Mouse (Mus musculus) cerebral cortex, adult 2 months (tissue): ENCODE results near the gene Mr1.

ENCODE experiments used
- WGBS: fragments of 180-500 bp; shearing (Covaris S2); methylation state at CpG from one replicate; pipeline ENCODE4 v1.1.7; 2018; 5-methylcytosine and 5-hydroxymethylcytosine counted together

The Mr1 gene

DNA sequence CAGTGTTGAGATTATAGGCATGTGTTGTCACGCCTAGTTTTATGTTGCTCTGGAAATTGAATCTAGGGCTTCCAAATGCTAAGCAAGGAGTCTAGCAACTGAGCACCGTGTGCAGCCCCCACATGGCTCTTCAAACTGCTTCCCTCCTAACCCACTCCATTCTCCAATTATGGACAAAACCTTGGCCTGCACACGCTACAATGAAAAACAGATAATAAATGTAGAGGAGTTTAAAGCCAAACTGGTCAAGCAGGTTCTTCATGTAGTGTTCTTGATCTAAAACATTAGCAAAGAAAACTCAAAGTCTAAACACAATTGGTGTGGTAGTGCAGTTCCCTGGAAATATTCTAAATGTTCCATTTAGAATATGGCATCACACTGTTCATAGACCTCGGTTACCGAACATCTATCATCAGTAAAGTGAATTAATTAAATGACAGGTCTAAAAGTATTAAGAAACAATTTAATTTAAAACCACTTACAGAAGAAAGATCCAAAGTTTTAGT is 19.1 kb downstream of the Mr1 start:
- WGBS, result 78% methylated on average over 5 of the region's 5 CpGs

DNA sequence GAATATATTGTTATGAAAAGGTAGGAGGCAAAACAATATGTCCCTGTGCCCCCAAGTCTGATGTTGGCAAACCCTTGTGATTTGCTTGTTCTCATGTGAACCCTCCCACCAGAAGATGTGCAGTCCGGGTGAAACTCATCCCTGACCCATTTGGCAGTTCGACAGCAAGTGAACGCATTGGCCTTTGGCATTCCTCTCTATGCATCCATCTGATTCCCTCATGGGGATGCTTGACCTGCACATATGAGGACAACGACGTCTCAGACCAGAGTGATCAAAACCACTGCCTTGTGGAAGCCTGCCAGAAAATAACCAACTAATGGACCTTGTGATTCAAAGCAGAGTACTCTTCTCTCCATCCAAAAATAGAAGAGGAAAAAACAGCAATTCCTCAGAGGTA is 19.9 kb downstream of the Mr1 start:
- WGBS, result 74% methylated on average over 5 of the region's 5 CpGs

DNA sequence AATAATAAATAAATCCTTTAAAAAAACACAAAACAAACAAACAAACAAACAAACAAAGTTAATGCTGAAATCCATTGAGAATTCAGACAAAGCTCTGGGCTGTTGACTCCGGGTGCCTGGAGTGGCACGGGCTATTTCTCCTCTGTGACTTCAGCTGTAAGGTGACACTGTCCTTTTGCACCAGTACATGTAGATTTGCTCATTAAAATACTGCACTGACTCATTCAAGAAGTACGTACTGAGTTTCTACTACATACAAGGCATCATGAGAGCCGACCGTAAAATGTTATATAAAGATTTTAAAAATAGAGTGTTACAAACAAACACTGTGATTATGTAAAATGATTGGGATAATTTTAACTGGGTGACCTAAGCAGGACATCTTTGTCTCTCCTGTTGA is 22.2 kb downstream of the Mr1 start:
- WGBS, result 72% methylated on average over 5 of the region's 5 CpGs

DNA sequence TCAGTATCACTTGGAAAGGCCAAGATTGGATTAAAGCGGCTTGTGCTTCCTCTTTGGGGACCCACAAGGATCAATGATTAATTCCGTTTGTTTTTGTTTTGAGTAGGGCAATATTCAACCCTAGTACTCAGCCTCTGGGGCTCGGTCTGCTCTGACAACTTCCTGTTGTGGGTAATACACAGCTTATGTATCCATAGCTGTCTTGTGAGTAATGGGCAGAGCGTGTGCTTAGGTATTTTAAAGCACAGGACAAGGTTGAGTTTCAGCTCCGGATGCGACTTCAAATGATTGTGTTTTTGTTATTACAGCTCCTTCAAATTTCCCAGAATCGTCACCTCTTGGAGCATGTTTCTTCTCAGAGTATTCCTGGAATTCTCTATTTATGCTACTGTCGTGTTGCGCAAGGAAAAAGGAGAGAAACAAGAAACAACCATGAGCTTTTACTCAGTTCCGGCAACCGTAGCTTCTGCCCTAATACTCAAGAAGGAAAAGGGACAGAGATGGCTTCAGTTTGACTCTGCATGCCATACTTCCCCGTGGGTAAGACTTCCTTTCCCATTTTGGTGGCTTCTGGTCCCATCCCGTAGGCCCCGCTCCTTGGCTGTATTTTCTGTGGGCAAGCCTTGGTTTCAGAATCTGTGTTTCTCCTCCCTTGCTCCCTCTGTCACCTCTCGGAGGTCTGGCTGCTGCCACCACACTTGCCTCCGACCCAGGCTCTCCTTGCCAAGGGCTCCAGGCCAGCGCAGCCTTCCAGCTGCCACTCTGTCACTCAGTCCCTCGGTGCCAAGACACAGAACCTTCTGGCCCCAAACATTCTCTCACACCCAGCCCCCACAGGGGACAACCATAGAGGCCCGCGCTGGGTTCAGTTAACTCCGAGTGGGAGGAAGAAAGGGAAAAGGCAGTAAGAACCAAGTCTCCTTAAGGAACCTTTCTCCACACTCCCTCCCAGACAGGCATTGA is 24.4 kb downstream of the Mr1 start:
- WGBS, result 65% methylated on average over 21 of the region's 21 CpGs

DNA sequence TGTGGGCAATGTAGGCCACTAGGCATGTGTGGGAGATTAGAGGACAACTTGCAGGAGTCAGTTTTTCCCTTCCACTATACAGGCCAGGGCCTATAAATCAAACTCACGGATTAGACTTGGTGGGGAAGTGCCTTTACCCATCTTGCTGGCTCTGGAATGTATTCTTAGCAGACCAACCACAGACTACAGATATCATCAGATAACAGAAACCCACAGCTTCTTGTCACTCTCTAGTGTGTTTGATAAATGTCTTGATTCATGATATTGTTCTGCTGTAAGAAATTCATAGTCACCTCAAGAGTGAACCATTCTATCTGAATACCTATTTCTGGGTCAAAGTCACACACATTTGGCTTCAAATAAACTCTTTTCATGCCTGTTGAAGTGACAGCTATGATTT is 26.9 kb downstream of the Mr1 start:
- 100% methylated on average over 1 of the region's 1 CpGs for WGBS

DNA sequence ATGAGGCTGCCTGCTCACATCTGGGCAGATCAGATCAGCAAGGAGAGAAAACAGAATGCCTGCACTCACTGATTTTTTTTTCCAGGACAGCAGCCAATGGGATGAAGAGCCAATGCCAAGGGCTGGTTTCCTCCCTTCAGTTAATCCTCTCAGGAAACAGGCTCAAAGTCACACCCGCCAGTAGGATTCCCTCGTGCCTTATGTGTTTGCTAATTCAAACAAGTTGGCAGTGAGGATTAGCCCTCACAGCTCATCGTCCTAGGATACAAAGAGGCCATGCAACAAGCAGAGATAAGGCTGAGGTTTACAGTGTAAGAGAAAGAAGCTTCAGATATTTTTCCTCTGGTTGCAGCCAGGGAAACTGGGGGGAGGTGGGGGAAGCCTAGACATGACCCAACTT is 32.7 kb downstream of the Mr1 start:
- WGBS, result 42% methylated on average over 3 of the region's 3 CpGs

DNA sequence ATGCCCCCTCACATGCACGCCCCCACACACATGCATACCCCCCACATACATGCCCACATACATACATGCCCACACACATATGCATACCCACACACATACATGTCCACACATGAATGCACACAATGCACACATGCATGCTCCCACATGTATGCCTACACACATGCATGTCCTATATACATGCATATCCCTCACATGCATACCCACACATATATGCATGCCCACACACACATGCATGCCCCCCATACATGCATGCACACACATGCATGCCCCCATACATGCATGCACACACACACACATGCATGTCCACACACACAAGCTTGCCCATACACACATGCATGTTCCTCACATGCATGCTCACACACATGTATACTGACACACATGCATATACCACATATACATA is 33.7 kb downstream of the Mr1 start:
- WGBS, result 94% methylated on average over 1 of the region's 1 CpGs

DNA sequence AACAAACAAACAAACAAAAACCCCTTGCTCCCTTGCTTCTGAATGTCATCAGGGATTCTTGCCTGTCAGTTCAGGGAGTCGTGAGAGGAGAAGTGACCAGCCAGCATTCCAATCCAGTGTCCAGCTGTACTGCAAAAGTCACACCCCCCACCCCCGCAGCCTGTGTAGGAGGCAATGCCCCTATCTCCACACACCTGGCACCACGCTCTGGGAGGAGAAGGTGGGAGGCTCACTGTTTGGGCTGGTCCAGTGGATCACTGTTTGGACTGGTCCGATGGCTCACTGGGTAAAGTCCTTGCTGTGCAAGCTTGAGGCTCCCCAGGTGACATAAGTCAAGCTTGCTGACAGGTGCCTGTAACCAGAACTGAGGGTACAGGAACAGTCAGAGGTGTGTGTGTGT is 34.5 kb downstream of the Mr1 start:
- WGBS, result 73% methylated on average over 4 of the region's 4 CpGs

DNA sequence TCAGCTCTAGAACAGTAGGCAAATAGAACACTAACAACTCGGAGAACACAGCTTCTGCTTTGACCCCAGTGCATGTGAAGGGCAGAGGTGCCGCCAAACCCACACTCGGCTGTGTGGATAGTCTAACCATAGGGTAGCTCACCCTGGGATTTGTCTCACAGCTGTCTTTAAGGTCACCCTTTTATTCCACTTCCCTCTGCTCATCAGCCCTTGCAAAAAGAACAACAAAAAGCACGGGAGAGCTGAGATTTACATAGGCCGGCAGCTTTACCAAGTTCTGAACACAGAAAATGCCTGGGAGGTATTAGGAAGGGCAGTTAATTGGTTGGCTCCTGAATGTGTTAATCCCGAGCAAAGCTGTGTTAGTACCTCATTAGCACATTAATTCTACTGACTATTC is 35.1 kb downstream of the Mr1 start:
- 76% methylated on average over 6 of the region's 6 CpGs for WGBS

DNA sequence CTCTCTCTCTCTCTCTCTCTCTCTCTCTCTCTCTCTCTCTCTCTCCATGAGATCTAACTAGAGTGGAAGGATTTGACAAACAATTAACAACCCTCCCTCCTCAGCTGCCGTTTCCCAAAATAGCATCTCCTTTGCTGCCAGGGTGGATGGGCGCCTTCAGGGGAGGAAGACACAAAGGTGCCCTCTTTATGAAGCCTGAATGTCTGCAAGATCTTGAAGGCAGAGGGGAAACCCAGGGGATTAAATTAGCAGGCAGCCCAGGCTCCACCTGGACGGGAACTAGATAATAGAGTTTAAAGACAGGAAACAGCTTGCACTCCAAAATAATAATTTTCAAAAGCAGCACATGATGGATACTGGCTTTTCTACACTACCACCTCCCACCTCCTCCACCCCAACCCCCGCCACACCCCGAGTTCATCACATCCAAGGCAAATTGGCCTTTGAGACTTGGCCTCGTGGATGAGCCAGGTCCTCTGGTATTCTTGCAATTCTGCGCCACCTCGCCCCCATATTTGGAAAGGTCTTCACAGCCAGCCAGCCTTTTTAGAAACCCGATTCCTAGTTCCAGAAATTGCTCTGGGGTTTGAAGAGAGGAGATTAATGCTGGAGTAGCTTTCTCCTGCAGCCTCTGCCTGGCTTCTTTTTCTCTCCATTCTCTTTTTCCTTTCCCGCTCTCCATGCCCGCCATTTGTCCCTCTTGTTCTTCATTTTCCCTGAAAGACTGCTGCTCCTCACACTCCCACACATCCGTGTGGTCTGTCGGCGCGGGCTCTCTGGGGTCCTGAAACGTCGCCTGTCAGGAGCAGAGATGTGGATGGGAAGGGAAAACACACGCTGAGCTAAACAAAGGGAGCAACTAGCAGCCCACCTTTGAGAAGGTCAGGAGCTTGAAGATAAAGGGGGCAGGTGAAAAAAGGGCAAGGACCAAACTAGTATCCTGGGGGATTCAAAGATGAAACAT is 36.9 kb downstream of the Mr1 start:
- WGBS, result 32% methylated on average over 18 of the region's 18 CpGs

DNA sequence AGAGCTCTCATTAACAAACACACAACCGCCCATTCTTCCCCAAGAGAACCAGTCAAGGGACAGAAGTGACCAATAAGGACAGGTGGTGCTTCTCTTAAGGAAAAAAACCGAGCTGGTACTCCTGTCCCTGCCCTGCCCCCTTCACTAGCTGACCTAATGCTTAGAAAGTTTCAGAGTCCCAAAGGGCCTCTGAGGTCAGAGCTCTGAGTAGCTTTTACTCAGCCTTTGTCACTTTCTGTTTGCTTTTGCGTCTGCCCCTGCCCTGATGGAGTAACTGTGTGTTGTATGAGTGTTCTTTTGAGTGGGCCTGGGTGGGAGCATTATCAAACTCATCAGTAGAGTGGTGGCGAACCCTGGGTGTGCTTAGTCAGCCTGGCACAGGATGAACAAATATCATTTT is 38.2 kb downstream of the Mr1 start:
- WGBS, result 59% methylated on average over 4 of the region's 4 CpGs

DNA sequence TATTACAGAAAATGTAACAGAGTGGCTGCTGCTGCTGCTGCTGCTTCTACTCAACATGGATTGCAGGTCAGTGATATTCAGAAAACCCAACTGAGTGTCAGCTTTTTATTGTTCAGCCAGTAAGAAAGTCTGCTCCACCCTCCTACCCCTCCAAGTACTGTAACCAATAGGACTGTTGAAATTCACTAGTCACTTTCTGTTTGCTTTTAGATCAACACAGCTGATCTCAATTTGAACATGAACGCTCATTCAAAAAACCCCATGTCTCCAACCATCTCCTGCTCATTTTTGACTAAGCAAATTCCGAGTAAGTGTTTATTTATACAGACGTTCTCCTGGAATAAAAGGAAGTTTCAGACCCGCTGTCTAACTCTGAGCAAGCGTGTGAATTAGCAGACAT is 38.8 kb downstream of the Mr1 start:
- 52% methylated on average over 5 of the region's 5 CpGs for WGBS

DNA sequence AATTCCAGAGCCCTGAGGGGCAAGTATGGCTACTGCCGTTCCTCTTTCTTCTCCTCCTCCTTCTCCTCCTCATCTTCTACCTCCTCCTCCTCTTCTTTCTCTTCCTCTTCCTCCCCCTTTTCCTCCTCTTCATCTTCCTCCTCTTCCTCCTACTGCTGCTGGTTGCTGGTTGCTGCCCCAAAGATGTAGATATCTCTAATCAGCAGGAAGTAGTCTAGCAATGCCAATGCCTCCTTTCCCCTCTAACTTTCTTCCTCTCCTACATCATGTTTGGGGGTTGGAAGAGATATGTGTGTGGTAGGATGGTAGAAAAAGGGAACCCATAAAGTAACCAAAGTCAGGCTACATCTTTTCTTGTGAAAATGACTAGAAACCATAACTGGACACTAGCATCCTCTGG is 40.3 kb downstream of the Mr1 start:
- WGBS, result 81% methylated on average over 1 of the region's 1 CpGs

DNA sequence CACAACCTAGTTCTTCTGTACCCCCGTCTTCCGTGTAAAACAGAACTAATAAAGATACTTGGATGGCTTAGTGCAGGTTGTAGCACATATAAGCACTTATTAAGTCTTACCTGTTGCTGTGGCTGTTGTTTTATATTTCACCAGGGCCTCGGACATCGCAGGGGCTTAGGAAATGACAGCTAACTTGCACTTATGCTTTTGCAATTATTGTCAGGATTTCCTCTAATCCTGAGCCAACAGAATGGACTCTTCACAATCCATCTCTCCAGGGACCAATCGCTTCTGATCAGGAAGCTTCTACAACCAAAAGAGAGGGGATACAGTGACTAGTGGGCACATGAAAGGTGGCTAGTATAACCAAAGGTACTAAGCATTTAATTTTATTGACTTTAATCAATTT is 42.6 kb downstream of the Mr1 start:
- WGBS, result 91% methylated on average over 5 of the region's 5 CpGs

DNA sequence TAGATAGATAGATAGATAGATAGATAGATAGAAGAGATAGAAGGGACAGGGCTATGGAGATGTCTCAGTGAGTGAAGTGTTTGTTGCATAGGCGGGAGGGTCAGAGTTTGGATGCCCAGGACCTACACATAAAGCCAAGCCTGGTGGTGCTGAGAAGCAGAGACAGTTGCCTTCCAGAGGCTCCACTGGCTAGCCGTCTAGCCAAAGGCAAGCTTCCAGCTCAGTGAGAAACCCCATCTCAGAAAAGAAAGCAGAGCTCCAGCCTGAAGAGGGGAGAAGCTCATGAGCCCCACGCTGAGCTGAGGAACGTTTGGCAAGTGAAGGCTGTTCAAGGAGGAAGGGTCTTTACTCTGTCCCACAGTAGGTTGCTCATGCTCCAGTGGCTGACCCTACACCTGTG is 44.0 kb downstream of the Mr1 start:
- WGBS, result 87% methylated on average over 4 of the region's 4 CpGs

DNA sequence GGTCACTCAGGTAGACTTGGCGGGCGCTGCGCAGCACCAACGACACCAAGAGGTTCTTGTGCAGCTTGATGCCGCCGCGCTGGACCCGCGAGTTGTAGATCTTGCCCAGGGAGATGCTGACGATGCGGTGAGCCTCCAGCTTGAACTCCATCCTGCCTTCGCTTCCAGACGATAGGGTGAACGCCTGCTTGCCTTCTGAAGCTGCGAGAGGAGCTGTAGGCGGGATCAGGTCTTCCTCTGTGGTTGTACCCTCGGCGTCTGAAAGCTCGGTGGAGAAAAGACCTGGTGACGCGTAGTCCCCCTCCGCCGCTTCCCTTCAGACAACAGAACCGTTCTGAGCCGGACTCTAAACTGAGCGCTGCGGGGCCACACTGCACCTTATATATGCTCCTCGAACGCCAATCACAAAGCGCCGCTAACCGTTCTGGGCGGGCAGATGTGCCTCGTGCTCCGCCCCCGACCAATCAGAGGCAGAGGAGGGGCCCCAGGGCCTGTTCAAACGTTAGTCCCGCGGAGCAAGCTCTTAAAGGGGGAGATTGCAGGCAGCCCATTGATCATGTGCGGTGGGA is 47.2 kb downstream of the Mr1 start, which contains the start of gene Ier5:
Gene Ier5 (minus strand): TSS at position 357 of the 569 bp plus-strand sequence.
- under 1% methylated on average over 40 of the region's 40 CpGs for WGBS

DNA sequence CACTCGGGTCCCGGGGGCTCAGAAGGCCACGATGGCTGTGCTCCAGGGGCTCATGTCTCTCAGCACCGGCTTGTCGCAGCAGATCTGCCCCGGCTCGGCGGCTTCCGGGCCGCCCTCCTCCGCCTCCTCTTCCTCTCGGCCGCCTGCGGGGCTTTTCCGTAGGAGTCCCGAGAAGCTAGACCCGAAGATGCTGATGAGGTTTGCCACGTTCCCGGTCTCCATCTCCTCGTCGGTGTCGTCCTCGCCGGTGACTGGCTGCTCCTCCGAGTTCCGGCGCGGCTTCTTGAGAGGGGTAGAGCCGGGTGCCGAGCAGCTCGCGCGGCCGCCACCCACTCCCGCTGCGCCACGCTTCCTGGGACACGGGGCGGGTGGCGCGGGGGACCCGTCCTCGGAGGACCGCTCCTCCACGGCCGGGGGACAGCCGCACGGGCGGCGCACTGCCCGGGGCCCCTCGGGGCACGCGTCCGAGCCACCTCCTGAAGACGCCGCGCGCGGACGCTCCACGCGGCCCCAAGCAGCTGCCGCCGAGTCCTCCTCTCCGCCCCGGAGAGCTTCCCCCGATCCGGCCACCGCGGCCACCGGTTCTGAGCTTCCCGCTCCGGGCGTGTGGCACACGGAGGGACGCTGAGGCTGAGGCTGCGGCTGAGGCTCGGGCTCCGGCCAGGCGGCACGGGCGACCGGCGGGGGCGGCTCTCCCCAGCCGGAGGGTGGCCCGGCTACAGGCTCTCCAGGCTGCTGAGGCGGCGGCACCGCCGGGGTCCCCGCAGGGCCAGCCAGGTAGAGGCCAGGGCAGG is 47.9 kb downstream of the Mr1 start:
- under 1% methylated on average over 93 of the region's 93 CpGs for WGBS

DNA sequence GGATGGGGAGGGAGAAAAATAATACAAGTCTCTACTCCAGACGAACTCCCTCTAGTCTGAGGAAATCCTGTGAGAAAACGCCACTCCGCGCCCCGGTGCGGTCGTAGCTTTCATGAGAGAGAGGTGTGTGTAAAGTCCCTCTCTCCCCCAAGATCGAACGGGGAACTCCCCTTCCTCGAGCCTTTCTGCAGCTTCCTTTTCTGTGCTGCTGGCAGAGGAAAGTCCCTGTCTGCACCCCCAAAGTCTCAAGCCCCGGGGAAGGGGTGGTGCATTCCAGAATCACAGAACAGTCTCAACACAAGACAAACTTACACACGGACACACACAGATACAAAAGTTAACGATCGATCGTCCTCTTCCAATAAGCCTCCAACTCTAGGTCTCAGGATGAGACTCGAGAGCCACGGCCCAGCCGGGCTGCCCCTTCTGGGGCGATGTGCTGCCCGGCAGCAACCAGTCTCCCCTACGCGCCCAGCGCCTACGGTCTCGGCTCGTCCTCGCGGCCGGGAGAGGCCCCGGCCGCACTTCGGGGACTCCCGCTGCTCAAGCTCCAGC is 48.6 kb downstream of the Mr1 start:
- WGBS, result 2% methylated on average over 33 of the region's 33 CpGs

DNA sequence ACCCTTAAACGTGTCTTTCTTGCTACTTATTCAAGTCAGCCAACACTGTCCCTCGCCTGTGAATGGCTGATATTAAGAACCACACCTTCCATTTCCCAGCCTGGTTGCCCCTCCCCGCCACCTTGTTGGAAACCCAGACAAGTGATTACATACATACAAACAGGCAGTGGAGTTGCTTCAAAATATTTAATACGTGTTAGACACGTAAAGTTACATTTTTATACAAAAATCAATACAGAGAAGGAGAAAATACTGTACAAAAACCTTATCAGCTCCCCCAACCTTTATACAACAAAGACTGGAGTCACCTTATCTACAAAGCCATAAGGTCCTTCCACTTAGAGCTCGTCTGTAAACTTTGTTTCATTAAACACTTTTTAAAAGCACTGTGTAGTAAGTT is 49.3 kb downstream of the Mr1 start:
- WGBS, result 25% methylated on average over 6 of the region's 6 CpGs

DNA sequence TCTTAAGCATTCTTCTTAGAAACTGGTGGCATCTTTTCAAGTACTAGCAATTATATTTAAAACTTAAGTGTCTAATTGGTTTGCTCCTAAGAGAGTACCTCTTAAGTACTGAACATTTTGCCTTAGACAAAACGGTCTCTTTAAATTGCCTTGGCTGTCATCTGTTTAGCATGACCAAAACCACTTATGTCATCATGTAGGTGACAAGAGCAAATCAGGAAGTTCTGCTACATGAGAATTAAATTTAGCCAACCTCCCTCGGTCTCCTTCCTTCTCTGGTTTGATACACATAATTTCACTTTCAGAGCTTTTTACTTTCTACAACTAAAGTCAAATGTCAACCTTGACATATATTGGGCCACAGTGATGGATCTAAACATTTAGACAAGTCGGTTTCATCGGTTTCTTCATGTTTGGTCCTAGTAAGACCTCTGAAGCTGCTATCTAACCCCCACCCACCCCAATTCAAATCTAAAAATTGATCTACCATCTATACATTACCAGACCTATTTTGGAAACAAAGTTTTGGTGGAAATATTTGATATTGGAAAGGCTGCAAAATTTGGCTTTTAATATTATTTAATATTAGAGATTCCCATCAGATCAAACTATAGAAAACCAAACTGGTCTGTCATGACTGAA is 49.9 kb downstream of the Mr1 start:
- 52% methylated on average over 4 of the region's 4 CpGs for WGBS
